Mouse (Mus musculus): ENCODE data around the gene Tubgcp6. TPM values are rescaled to one million over a fixed set of nuclear protein-coding genes. Genes with fewer than 3 reads are reported as not detected.

The Tubgcp6 gene
- polyA plus RNA-seq, 1 experiment from 2014 or later: 17.2 TPM

DNA sequence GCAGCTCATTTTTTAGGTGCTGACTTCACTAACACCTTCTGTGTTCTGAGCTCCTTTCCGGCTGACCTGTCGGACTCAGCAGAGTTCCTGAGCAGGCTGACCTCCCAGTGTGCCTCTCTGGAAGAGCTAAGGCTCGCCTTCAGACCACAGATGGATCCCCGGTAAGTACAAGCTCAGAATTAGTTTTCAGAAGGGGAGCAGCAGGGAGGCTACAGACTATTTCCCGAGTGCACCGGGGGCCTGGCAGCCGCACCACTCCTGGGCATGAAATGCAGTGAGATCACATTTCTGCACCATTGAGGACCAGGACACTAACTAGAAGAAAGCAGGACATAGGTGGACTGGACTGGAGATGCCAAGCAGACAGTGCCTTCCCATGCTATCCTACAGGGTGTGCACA lies 24.3 kb downstream of the Tubgcp6 start:
- Histone ChIP-seq H3K4me1 (replicated peaks; ENCODE audit: control insufficient read depth, insufficient read depth, low read length) (no peaks in the 10 kb centered on the region), H3K4me3 (replicated peaks; ENCODE audit: low read length) (no peak overlapping the region), H3K9ac (no peak overlapping the region), H3K9me3 (ENCODE audit: control insufficient read depth, low read length) (no peaks in the 10 kb centered on the region), H3K36me3 (replicated peaks; ENCODE audit: control insufficient read depth, insufficient read depth) (peaks cover 99% of the 10 kb centered on the region), H3K27me3 (ENCODE audit: control insufficient read depth, insufficient read depth, low read length) (no peaks in the 10 kb centered on the region), H3K27ac (no peak overlapping the region), H3K4me2 (replicated peaks) (no peak overlapping the region)
- WGBS: 90% methylated on average over 7 of the region's 7 CpGs
- DNase-seq (ENCODE audit: low spot score) (no peak), ATAC-seq (ENCODE audit: low FRiP score) (no peak)

DNA sequence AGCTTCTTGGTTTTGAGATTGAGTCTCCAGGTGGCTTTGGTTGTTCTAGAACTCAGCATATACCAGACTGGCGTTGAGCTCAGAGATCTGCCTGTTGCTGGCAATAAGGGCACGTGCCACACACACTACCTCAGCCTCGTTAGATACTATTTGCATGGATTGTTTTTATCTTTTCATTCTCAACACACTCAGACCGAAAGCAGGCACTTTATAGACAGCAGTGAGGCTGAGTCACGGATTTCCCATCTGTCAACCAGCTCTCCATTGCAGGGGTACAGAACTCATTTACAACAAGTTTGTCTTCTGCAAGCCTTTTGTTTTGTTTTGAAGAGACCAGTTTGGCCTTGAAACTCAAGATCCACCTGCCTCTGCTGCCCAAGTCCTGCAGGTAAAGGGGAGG lies 25.5 kb downstream of the Tubgcp6 start:
- Histone ChIP-seq H3K4me2 (replicated peaks) (no peak overlapping the region), H3K9me3 (ENCODE audit: control insufficient read depth, low read length) (no peaks in the 10 kb centered on the region), H3K27ac (no peak overlapping the region), H3K36me3 (replicated peaks; ENCODE audit: control insufficient read depth, insufficient read depth) (peaks cover 99% of the 10 kb centered on the region), H3K4me1 (replicated peaks; ENCODE audit: control insufficient read depth, insufficient read depth, low read length) (no peaks in the 10 kb centered on the region), H3K4me3 (replicated peaks; ENCODE audit: low read length) (no peak overlapping the region), H3K9ac (no peak overlapping the region), H3K27me3 (ENCODE audit: control insufficient read depth, insufficient read depth, low read length) (no peaks in the 10 kb centered on the region)
- WGBS: 93% methylated on average over 5 of the region's 5 CpGs
- DNase-seq (ENCODE audit: low spot score) (no peak), ATAC-seq (ENCODE audit: low FRiP score) (no peak)

DNA sequence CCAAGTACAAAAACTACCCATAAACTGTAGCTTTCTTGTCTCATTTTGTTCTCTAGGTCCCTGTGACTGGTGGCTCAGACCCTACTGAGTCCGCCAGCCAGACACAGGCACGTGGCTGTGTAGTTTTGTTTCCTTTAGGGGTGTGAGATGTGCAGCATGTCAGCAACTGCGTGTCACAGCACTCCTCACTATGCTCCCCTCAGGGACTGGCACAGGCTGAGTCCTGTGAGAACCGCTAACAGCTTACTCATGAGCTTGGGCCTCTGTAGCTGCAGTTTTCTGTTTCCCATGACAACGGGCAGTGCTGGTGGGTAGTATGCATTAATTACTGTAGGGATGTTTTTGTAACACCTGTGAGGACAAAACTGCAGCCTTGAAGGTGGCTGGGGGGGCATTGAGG lies 30.7 kb downstream of the Tubgcp6 start:
- peaks cover 55% of the 10 kb centered on the region for H3K36me3 ChIP-seq (replicated peaks; ENCODE audit: control insufficient read depth, insufficient read depth)
- no peak overlapping the region for H3K27ac ChIP-seq
- no peak overlapping the region for H3K9ac ChIP-seq
- H3K4me3 ChIP-seq (replicated peaks; ENCODE audit: low read length): no peak overlapping the region
- H3K27me3 ChIP-seq (ENCODE audit: control insufficient read depth, insufficient read depth, low read length): no peaks in the 10 kb centered on the region
- ATAC-seq (ENCODE audit: low FRiP score): no peak
- no peak for DNase-seq (ENCODE audit: low spot score)
- H3K4me1 ChIP-seq (replicated peaks; ENCODE audit: control insufficient read depth, insufficient read depth, low read length): peaks cover 21% of the 10 kb centered on the region
- H3K9me3 ChIP-seq (ENCODE audit: control insufficient read depth, low read length): no peaks in the 10 kb centered on the region
- WGBS: 73% methylated on average over 5 of the region's 5 CpGs
- H3K4me2 ChIP-seq (replicated peaks): no peak overlapping the region

DNA sequence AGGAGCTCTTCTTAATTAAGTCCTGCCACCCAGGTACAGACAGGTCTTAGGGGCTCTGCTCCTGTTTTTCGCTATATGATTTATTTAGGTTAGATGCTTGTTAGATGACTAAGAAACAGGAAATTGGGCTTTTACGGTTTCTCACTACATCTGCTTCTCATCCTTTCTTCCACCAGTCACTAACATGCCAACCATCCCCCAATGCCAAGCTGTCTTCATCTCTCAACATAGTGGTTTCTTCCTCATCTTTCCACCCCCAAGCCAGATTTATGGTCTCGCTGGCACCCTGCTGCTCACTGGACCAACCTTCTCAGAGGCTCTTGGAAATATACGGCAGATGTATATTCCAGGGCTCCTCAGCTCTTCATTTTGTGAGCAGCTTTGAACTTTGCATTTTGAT lies 32.2 kb downstream of the Tubgcp6 start:
- DNase-seq (ENCODE audit: low spot score) (no peak), ATAC-seq (ENCODE audit: low FRiP score) (no peak)
- no peaks in the 10 kb centered on the region for H3K9me3 ChIP-seq (ENCODE audit: control insufficient read depth, low read length)
- H3K4me2 ChIP-seq (replicated peaks): peak overlapping the region; percentile 97
- peaks cover 21% of the 10 kb centered on the region for H3K4me1 ChIP-seq (replicated peaks; ENCODE audit: control insufficient read depth, insufficient read depth, low read length)
- no peaks in the 10 kb centered on the region for H3K27me3 ChIP-seq (ENCODE audit: control insufficient read depth, insufficient read depth, low read length)
- 87% methylated on average over 4 of the region's 4 CpGs for WGBS
- no peak overlapping the region for H3K9ac ChIP-seq
- no peak overlapping the region for H3K27ac ChIP-seq
- peaks cover 55% of the 10 kb centered on the region for H3K36me3 ChIP-seq (replicated peaks; ENCODE audit: control insufficient read depth, insufficient read depth)
- no peak overlapping the region for H3K4me3 ChIP-seq (replicated peaks; ENCODE audit: low read length)

DNA sequence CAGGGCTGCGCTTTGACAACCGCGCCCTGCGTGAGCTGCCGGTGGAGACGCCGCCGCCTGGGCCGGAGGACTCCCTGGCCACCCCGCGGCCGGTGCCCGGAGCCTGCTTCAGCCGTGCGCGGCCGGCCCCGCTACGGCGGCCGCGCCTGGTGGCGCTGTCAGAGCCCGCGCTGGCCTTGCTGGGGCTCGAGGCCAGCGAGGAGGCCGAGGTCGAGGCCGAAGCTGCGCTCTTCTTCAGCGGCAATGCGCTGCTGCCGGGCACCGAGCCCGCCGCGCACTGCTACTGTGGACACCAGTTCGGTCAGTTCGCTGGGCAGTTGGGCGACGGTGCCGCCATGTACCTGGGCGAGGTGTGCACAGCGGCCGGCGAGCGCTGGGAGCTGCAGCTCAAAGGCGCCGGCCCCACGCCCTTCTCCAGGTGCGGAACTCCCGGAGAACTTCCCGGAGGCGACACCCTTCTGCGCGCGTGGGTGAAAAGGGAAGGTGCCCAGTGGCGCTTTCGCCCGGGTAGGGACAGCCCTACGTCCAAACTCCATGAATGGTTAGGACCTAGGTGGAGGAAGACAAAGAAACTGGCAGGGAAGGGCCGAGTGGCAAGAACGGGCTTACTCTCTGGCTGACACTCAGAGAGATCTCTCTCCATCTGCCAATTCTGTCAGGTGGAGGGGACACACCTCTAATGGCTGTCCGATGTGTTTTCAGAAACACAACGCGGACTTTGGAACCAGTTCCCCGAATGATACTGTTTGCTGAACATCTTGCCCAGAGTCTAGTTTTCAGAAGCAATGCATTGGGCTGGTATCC lies 33.5 kb downstream of the Tubgcp6 start:
- Histone ChIP-seq H3K4me2 (replicated peaks) (peak overlapping the region; percentile 97), H3K27me3 (ENCODE audit: control insufficient read depth, insufficient read depth, low read length) (no peaks in the 10 kb centered on the region), H3K4me1 (replicated peaks; ENCODE audit: control insufficient read depth, insufficient read depth, low read length) (peaks cover 21% of the 10 kb centered on the region), H3K9ac (peak overlapping the region; percentile 96), H3K9me3 (ENCODE audit: control insufficient read depth, low read length) (no peaks in the 10 kb centered on the region), H3K27ac (peak overlapping the region; percentile 84), H3K36me3 (replicated peaks; ENCODE audit: control insufficient read depth, insufficient read depth) (peaks cover 55% of the 10 kb centered on the region), H3K4me3 (replicated peaks; ENCODE audit: low read length) (peak overlapping the region; percentile 94)
- WGBS: 4% methylated on average over 65 of the region's 68 CpGs
- ATAC-seq (ENCODE audit: low FRiP score) (peak; percentile 56), DNase-seq (ENCODE audit: low spot score) (no peak)

DNA sequence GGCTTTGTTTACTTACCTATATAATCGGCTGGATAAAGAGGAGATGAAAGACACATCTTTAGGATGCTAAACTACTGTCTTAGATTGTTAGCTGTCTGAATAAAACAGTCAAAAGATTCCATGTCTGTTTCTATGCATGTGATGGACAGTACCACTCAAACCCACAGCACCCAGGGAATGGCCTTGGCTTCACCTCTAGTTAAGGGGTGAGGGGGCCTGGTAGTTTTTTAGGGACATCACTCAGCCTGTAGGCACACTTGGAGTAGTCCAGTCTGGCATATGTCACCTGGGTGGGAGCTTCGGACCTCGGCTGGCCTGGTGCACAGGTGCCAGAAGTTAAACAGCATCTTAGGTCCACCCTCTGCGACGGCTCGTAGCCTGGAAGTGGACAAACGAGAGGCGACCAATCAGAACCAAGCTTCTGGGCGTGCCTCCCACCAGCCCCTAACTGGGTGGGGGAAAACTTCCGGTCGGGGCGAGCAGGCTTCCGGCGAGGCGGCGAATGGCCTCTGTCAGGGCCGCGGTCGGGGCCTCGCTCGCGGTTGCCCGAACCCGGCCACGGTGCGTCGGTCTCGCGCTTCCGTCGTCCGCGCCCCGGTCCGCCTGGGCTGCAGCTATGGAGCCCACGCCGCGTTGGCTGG lies 34.2 kb downstream of the Tubgcp6 start, which contains the start of gene Selenoo:
Selenoo (plus strand) TSS at position 478 of the 641 bp plus-strand sequence.
- H3K4me2 ChIP-seq (replicated peaks): peak within 1 kb of the TSS; percentile 97
- peaks cover 21% of the 10 kb centered on the region for H3K4me1 ChIP-seq (replicated peaks; ENCODE audit: control insufficient read depth, insufficient read depth, low read length)
- peak within 1 kb of the TSS; percentile 96 for H3K9ac ChIP-seq
- peak within 1 kb of the TSS; percentile 84 for H3K27ac ChIP-seq
- peak; percentile 86 for DNase-seq (ENCODE audit: low spot score)
- peaks cover 55% of the 10 kb centered on the region for H3K36me3 ChIP-seq (replicated peaks; ENCODE audit: control insufficient read depth, insufficient read depth)
- no peaks in the 10 kb centered on the region for H3K9me3 ChIP-seq (ENCODE audit: control insufficient read depth, low read length)
- WGBS: 2% methylated on average over 38 of the region's 38 CpGs
- ATAC-seq (ENCODE audit: low FRiP score): peak; percentile 91
- no peaks in the 10 kb centered on the region for H3K27me3 ChIP-seq (ENCODE audit: control insufficient read depth, insufficient read depth, low read length)
- peak within 1 kb of the TSS; percentile 94 for H3K4me3 ChIP-seq (replicated peaks; ENCODE audit: low read length)

DNA sequence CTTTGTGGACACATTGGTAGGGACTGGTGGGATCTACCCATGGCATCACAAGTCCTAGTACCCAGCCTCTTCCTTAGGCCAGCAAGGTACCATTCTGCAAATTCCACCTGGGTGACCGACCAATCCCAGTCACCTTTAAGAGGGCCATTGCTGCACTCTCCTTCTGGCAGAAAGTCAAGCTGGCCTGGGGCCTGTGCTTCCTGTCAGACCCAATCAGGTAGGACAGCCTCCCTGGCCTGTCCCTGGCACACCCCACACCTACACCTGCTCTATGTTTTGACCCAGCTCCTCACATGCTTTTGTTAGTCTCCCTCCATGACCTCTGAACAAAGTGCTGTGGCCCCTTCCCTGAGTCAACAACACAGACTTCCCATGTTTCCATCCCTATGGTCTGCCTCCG lies 38.1 kb downstream of the Tubgcp6 start:
- Histone ChIP-seq H3K4me3 (replicated peaks; ENCODE audit: low read length) (no peak overlapping the region), H3K27me3 (ENCODE audit: control insufficient read depth, insufficient read depth, low read length) (no peaks in the 10 kb centered on the region), H3K36me3 (replicated peaks; ENCODE audit: control insufficient read depth, insufficient read depth) (peaks cover 72% of the 10 kb centered on the region), H3K4me2 (replicated peaks) (no peak overlapping the region), H3K4me1 (replicated peaks; ENCODE audit: control insufficient read depth, insufficient read depth, low read length) (peaks cover 11% of the 10 kb centered on the region), H3K27ac (no peak overlapping the region), H3K9ac (no peak overlapping the region), H3K9me3 (ENCODE audit: control insufficient read depth, low read length) (no peaks in the 10 kb centered on the region)
- no peak for DNase-seq (ENCODE audit: low spot score)
- ATAC-seq (ENCODE audit: low FRiP score): no peak
- 94% methylated on average over 2 of the region's 2 CpGs for WGBS

DNA sequence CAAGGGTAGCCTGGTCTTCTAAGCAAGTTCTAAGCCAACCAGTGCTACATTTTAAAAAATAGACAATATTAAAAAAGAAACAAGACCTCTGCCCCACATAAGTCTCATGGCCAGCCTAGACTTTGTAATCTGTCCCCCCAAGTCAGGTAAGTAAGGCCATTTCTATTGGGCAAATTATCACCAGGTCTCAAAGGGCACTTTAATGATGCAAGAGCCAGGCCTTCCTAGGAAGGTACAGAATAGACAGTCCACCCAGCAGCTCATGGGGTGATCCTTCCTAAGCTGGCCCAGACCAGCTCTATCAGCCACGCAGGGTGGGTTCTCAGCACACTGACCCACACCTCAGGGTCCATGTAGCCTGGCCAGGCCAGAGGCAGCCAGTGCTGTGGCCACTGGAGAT lies 39.0 kb downstream of the Tubgcp6 start:
- ATAC-seq (ENCODE audit: low FRiP score) (no peak), DNase-seq (ENCODE audit: low spot score) (no peak)
- Histone ChIP-seq H3K4me3 (replicated peaks; ENCODE audit: low read length) (no peak overlapping the region), H3K27me3 (ENCODE audit: control insufficient read depth, insufficient read depth, low read length) (no peaks in the 10 kb centered on the region), H3K9ac (no peak overlapping the region), H3K36me3 (replicated peaks; ENCODE audit: control insufficient read depth, insufficient read depth) (peaks cover 79% of the 10 kb centered on the region), H3K9me3 (ENCODE audit: control insufficient read depth, low read length) (no peaks in the 10 kb centered on the region), H3K4me1 (replicated peaks; ENCODE audit: control insufficient read depth, insufficient read depth, low read length) (0 out of 2 replicates have a peak, but pooled peaks cover 7% of the 10 kb centered on the region), H3K27ac (no peak overlapping the region), H3K4me2 (replicated peaks) (no peak overlapping the region)
- 100% methylated on average over 1 of the region's 1 CpGs for WGBS

DNA sequence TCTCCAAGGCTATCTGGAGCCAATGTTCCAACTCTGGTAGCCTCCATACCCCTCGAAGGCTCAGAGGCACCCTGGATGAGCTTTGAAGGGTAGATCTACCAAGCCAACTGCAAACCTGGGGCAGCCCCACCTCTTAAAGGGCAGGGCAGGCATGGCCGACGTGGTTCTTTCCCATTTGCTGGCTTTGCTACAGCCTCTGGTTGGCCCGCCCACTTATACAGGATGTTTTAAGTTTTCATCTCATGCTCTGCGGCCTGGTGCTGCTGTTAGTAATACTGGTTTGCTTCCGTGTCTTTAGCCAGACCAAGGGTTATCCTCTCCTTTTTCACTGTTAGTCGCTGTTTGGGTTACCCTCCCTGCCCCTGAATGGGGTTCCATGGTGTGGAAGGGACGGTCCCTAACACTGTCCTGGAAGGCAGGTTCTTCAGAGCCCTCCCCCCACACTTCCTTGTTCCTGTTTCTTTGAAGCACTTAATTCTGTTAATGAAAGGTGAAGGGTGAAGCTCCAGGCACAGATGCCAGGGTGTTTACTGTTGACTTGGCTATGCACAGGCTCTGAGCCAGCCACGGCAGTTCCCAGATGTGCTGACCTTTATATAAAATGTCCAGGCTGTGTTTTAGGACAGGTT lies 44.6 kb downstream of the Tubgcp6 start:
- H3K36me3 ChIP-seq (replicated peaks; ENCODE audit: control insufficient read depth, insufficient read depth): peaks cover 37% of the 10 kb centered on the region
- WGBS: 79% methylated on average over 9 of the region's 9 CpGs
- no peaks in the 10 kb centered on the region for H3K9me3 ChIP-seq (ENCODE audit: control insufficient read depth, low read length)
- DNase-seq (ENCODE audit: low spot score) (no peak), ATAC-seq (ENCODE audit: low FRiP score) (no peak)
- no peak overlapping the region for H3K4me3 ChIP-seq (replicated peaks; ENCODE audit: low read length)
- no peak overlapping the region for H3K27ac ChIP-seq
- peaks cover 35% of the 10 kb centered on the region for H3K4me1 ChIP-seq (replicated peaks; ENCODE audit: control insufficient read depth, insufficient read depth, low read length)
- peak overlapping the region; percentile 92; the same call in 1 of the 2 replicates for H3K4me2 ChIP-seq (replicated peaks)
- no peaks in the 10 kb centered on the region for H3K27me3 ChIP-seq (ENCODE audit: control insufficient read depth, insufficient read depth, low read length)
- H3K9ac ChIP-seq: peak overlapping the region; percentile 93; the same call in 1 of the 2 replicates
